Mouse (Mus musculus) midbrain, embryonic 13.5 days (tissue): ENCODE results near the gene Gria3. TPM values are rescaled to one million over a fixed set of nuclear protein-coding genes. Genes with fewer than 3 reads are reported as not detected.
A peak's percentile ranks its signal among the peaks of the same experiment; 100 is the strongest.

Experiments
- ATAC-seq: fragments of 200-750 bp; cut with Nextera tagmentation; 2 replicates; pipeline ENCODE4 v1.8.0; 2017; ENCODE audit warnings: mild to moderate bottlenecking, moderate TSS enrichment, moderate library complexity
- H3K27ac ChIP-seq: fragments of 300-500 bp; sonication (generic); 2 replicates; pipeline ENCODE4 v1.5.1; 2015; ENCODE audit warnings: inconsistent platforms, mild to moderate bottlenecking, moderate library complexity
- H3K27me3 ChIP-seq: fragments of 300-500 bp; sonication (generic); 2 replicates; pipeline ENCODE4 v1.6.1; 2015; ENCODE audit warnings: mild to moderate bottlenecking, inconsistent platforms
- H3K36me3 ChIP-seq: fragments of 300-500 bp; sonication (generic); 2 replicates; pipeline ENCODE4 v1.6.1; 2015; ENCODE audit warnings: mild to moderate bottlenecking, inconsistent platforms
- H3K4me1 ChIP-seq: fragments of 300-500 bp; sonication (generic); replicated peaks from 2 replicates; pipeline ENCODE4 v1.6.1; 2015; ENCODE audit warnings: inconsistent platforms
- H3K4me2 ChIP-seq: fragments of 300-500 bp; sonication (generic); replicated peaks from 2 replicates; pipeline ENCODE4 v1.6.1; 2015; ENCODE audit warnings: moderate library complexity, mild to moderate bottlenecking, inconsistent platforms
- H3K4me3 ChIP-seq: fragments of 300-500 bp; sonication (generic); replicated peaks from 2 replicates; pipeline ENCODE4 v1.5.1; 2015; ENCODE audit warnings: mild to moderate bottlenecking, inconsistent platforms
- H3K9ac ChIP-seq: fragments of 300-500 bp; sonication (generic); replicated peaks from 2 replicates; pipeline ENCODE4 v1.6.1; 2015; ENCODE audit warnings: mild to moderate bottlenecking, inconsistent platforms
- H3K9me3 ChIP-seq: fragments of 300-500 bp; sonication (generic); 2 replicates; pipeline ENCODE4 v1.6.1; 2016; ENCODE audit warnings: mild to moderate bottlenecking, inconsistent platforms
- WGBS: fragments of 180-500 bp; shearing (Covaris S2); methylation state at CpG from one replicate; pipeline ENCODE4 v1.1.7; 2015; 5-methylcytosine and 5-hydroxymethylcytosine counted together
- polyA plus RNA-seq: library from polyadenylated mRNA; unstranded; fragments of >200 nt; fragmentation: Nextera tagmentation; extraction: Ambion mirVana; gene quantifications from 2 replicates; pipeline ENCODE4 v1.2.1, GENCODE M21; 2015

The Gria3 gene
- 11.5 and 12.1 TPM in 2 replicates for polyA plus RNA-seq

GRCm38 (mm10) chrX:41400058-41400904, at the start of gene Gria3:
Gene Gria3, plus strand, starts transcription at chrX:41400854.
- Histone ChIP-seq H3K27me3 (no peaks in the 10 kb centered on the region), H3K4me1 (peaks cover 10% of the 10 kb centered on the region; the same call in 1 of the 2 replicates), H3K27ac (peak within 1 kb of the TSS; percentile 72), H3K9ac (peak within 1 kb of the TSS; percentile 61), H3K4me2 (peak within 1 kb of the TSS; percentile 64), H3K9me3 (no peaks in the 10 kb centered on the region), H3K4me3 (peak within 1 kb of the TSS; percentile 48), H3K36me3 (no peaks in the 10 kb centered on the region)
- 24% methylated on average over 21 of the region's 21 CpGs for WGBS
- peak; percentile 87 for ATAC-seq

GRCm38 (mm10) chrX:41387086-41387485, 13.6 kb upstream of the Gria3 start:
- no peak overlapping the region for H3K27ac ChIP-seq

GRCm38 (mm10) chrX:41389079-41389478, 11.6 kb upstream of the Gria3 start:
- Histone ChIP-seq H3K4me2 (no peak overlapping the region), H3K4me1 (no peaks in the 10 kb centered on the region), H3K9ac (no peak overlapping the region), H3K27ac (no peak overlapping the region), H3K9me3 (no peaks in the 10 kb centered on the region), H3K4me3 (no peak overlapping the region), H3K36me3 (no peaks in the 10 kb centered on the region), H3K27me3 (no peaks in the 10 kb centered on the region)
- no peak for ATAC-seq
- 94% methylated on average over 1 of the region's 1 CpGs for WGBS

More at GRCm38 (mm10) chrX:41387086-41387485, 13.6 kb upstream of the Gria3 start:
- no peaks in the 10 kb centered on the region for H3K27me3 ChIP-seq
- no peak overlapping the region for H3K9ac ChIP-seq
- no peak overlapping the region for H3K4me3 ChIP-seq
- no peak overlapping the region for H3K4me2 ChIP-seq
- 37% methylated on average over 7 of the region's 7 CpGs for WGBS
- H3K9me3 ChIP-seq = no peaks in the 10 kb centered on the region
- ATAC-seq = no peak
- no peaks in the 10 kb centered on the region for H3K36me3 ChIP-seq
- H3K4me1 ChIP-seq = no peaks in the 10 kb centered on the region

GRCm38 (mm10) chrX:41398482-41398881, 2.2 kb upstream of the Gria3 start:
- no peaks in the 10 kb centered on the region for H3K27me3 ChIP-seq
- H3K4me1 ChIP-seq = peaks cover 10% of the 10 kb centered on the region; the same call in 1 of the 2 replicates
- H3K9ac ChIP-seq = no peak overlapping the region
- no peak overlapping the region for H3K27ac ChIP-seq
- H3K4me3 ChIP-seq = no peak overlapping the region
- H3K9me3 ChIP-seq = no peaks in the 10 kb centered on the region
- ATAC-seq = no peak
- no peak overlapping the region for H3K4me2 ChIP-seq
- H3K36me3 ChIP-seq = no peaks in the 10 kb centered on the region

GRCm38 (mm10) chrX:41401186-41401585, 532 bp downstream of the Gria3 start:
- Histone ChIP-seq H3K9ac (peak overlapping the region; percentile 61), H3K27me3 (no peaks in the 10 kb centered on the region), H3K4me1 (peaks cover 10% of the 10 kb centered on the region; the same call in 1 of the 2 replicates), H3K4me3 (peak overlapping the region; percentile 48), H3K9me3 (no peaks in the 10 kb centered on the region), H3K36me3 (no peaks in the 10 kb centered on the region), H3K27ac (no peak overlapping the region), H3K4me2 (peak overlapping the region; percentile 64)
- ATAC-seq = peak; percentile 19; the same call in 1 of the 2 replicates
- 27% methylated on average over 17 of the region's 17 CpGs for WGBS

- Histone ChIP-seq H3K4me1 (peaks cover 13% of the 10 kb centered on the region; the same call in 1 of the 2 replicates), H3K4me3 (peak overlapping the region; percentile 48), H3K36me3 (no peaks in the 10 kb centered on the region), H3K9ac (peak overlapping the region; percentile 61), H3K27ac (peak overlapping the region; percentile 25; the same call in 1 of the 2 replicates), H3K4me2 (peak overlapping the region; percentile 64), H3K9me3 (no peaks in the 10 kb centered on the region), H3K27me3 (no peaks in the 10 kb centered on the region)
- ATAC-seq = peak; percentile 59
- WGBS = 18% methylated on average over 20 of the region's 20 CpGs
Measured at GRCm38 (mm10) chrX:41401590-41402240, 1.1 kb downstream of the Gria3 start.

GRCm38 (mm10) chrX:41402656-41403055, 2.0 kb downstream of the Gria3 start:
- H3K9me3 ChIP-seq = no peaks in the 10 kb centered on the region
- H3K4me3 ChIP-seq = peak overlapping the region; percentile 48
- H3K27me3 ChIP-seq = no peaks in the 10 kb centered on the region
- WGBS = 21% methylated on average over 6 of the region's 6 CpGs
- no peaks in the 10 kb centered on the region for H3K36me3 ChIP-seq
- no peak overlapping the region; the same call in 1 of the 2 replicates for H3K9ac ChIP-seq
- peaks cover 14% of the 10 kb centered on the region; the same call in 1 of the 2 replicates for H3K4me1 ChIP-seq
- no peak for ATAC-seq
- H3K4me2 ChIP-seq = peak overlapping the region; percentile 64
- H3K27ac ChIP-seq = no peak overlapping the region

GRCm38 (mm10) chrX:41406288-41406687, 5.6 kb downstream of the Gria3 start:
- H3K4me3 ChIP-seq = no peak overlapping the region
- no peaks in the 10 kb centered on the region for H3K9me3 ChIP-seq
- no peak for ATAC-seq
- H3K4me1 ChIP-seq = peaks cover 14% of the 10 kb centered on the region; the same call in 1 of the 2 replicates
- no peak overlapping the region for H3K9ac ChIP-seq
- no peaks in the 10 kb centered on the region for H3K27me3 ChIP-seq
- H3K36me3 ChIP-seq = no peaks in the 10 kb centered on the region
- peak overlapping the region; percentile 25; the same call in 1 of the 2 replicates for H3K4me2 ChIP-seq
- 38% methylated on average over 9 of the region's 9 CpGs for WGBS
- H3K27ac ChIP-seq = no peak overlapping the region; the same call in 1 of the 2 replicates

GRCm38 (mm10) chrX:41409791-41410190, 9.1 kb downstream of the Gria3 start:
- Histone ChIP-seq H3K9ac (no peak overlapping the region), H3K4me3 (no peak overlapping the region), H3K9me3 (no peaks in the 10 kb centered on the region), H3K36me3 (no peaks in the 10 kb centered on the region), H3K27ac (no peak overlapping the region), H3K4me1 (0 out of 2 replicates have a peak, but pooled peaks cover 4% of the 10 kb centered on the region), H3K4me2 (no peak overlapping the region), H3K27me3 (no peaks in the 10 kb centered on the region)
- ATAC-seq = no peak
- WGBS = 47% methylated on average over 1 of the region's 1 CpGs

GRCm38 (mm10) chrX:41425651-41426050, 25.0 kb downstream of the Gria3 start:
- 0 out of 2 replicates have a peak, but pooled peaks have one; percentile 37 for ATAC-seq
- H3K4me1 ChIP-seq = no peaks in the 10 kb centered on the region
- no peaks in the 10 kb centered on the region for H3K27me3 ChIP-seq
- no peak overlapping the region; the same call in 1 of the 2 replicates for H3K4me2 ChIP-seq
- H3K9me3 ChIP-seq = no peaks in the 10 kb centered on the region
- no peaks in the 10 kb centered on the region for H3K36me3 ChIP-seq
- no peak overlapping the region for H3K4me3 ChIP-seq
- 64% methylated on average over 6 of the region's 6 CpGs for WGBS
- H3K9ac ChIP-seq = no peak overlapping the region
- H3K27ac ChIP-seq = no peak overlapping the region

GRCm38 (mm10) chrX:41428011-41428410, 27.4 kb downstream of the Gria3 start:
- no peak for ATAC-seq
- H3K36me3 ChIP-seq = no peaks in the 10 kb centered on the region
- WGBS = 77% methylated on average over 5 of the region's 5 CpGs

GRCm38 (mm10) chrX:41435541-41435940, 34.9 kb downstream of the Gria3 start:
- ATAC-seq = no peak

More at GRCm38 (mm10) chrX:41428011-41428410, 27.4 kb downstream of the Gria3 start:
- Histone ChIP-seq H3K27me3 (no peaks in the 10 kb centered on the region), H3K4me3 (no peak overlapping the region), H3K9me3 (no peaks in the 10 kb centered on the region), H3K4me1 (no peaks in the 10 kb centered on the region), H3K4me2 (no peak overlapping the region), H3K9ac (no peak overlapping the region), H3K27ac (no peak overlapping the region)

More at GRCm38 (mm10) chrX:41435541-41435940, 34.9 kb downstream of the Gria3 start:
- no peaks in the 10 kb centered on the region for H3K4me1 ChIP-seq
- 75% methylated on average over 1 of the region's 1 CpGs for WGBS
- no peak overlapping the region for H3K27ac ChIP-seq
- no peaks in the 10 kb centered on the region for H3K36me3 ChIP-seq
- H3K9ac ChIP-seq = no peak overlapping the region
- no peaks in the 10 kb centered on the region for H3K9me3 ChIP-seq
- no peak overlapping the region for H3K4me2 ChIP-seq
- H3K27me3 ChIP-seq = no peaks in the 10 kb centered on the region
- H3K4me3 ChIP-seq = no peak overlapping the region
